Mouse (Mus musculus) heart, embryonic 12.5 days (tissue): ENCODE results near the gene Clcn2. TPM values are rescaled to one million over a fixed set of nuclear protein-coding genes. Genes with fewer than 3 reads are reported as not detected.

Experiments used
- polyA plus RNA-seq: library from polyadenylated mRNA; unstranded; fragments of >200 nt; fragmentation: Nextera tagmentation; extraction: Ambion mirVana; gene quantifications from 2 replicates; pipeline ENCODE4 v1.2.1, GENCODE M21; 2016

Gene Clcn2
- polyA plus RNA-seq, 1 experiment from 2014 or later, result 6.2 TPM

Other genes with a start within 250 kb of the Clcn2 start
- 89.6 and 94.4 TPM in 2 replicates for gene Eif2b5, start 218.9 kb downstream of the Clcn2 start, polyA plus RNA-seq
- 31.1 and 34.1 TPM in 2 replicates for gene Dvl3, start 200.8 kb downstream of the Clcn2 start, polyA plus RNA-seq
- gene Ap2m1, start 182.3 kb downstream of the Clcn2 start, polyA plus RNA-seq, result 487 and 490 TPM in 2 replicates
- gene Abcf3, start 169.2 kb downstream of the Clcn2 start, polyA plus RNA-seq, result 55.2 and 55.4 TPM in 2 replicates
- gene Vwa5b2, start 128.3 kb downstream of the Clcn2 start, polyA plus RNA-seq, result 0.43 and 0.53 TPM in 2 replicates
- 16.3 and 20.1 TPM in 2 replicates for gene Eef1akmt4, start 106.2 kb downstream of the Clcn2 start, polyA plus RNA-seq
- gene Gm49333, start 106.1 kb downstream of the Clcn2 start, polyA plus RNA-seq, result 0.62 TPM in 1 of 2 replicates, not detected in the other
- 31.7 and 32.4 TPM in 2 replicates for gene Alg3, start 106.0 kb downstream of the Clcn2 start, polyA plus RNA-seq
- 0.43 and 0.58 TPM in 2 replicates for gene Camk2n2, start 96.5 kb downstream of the Clcn2 start, polyA plus RNA-seq
- gene Ece2, start 87.9 kb downstream of the Clcn2 start, polyA plus RNA-seq, result 0.55 and 1.2 TPM in 2 replicates
- 286 and 288 TPM in 2 replicates for gene Psmd2, start 66.1 kb downstream of the Clcn2 start, polyA plus RNA-seq
- 169 and 179 TPM in 2 replicates for gene Eif4g1, start 49.4 kb downstream of the Clcn2 start, polyA plus RNA-seq
- gene Fam131a, start 24.5 kb downstream of the Clcn2 start, polyA plus RNA-seq, result 4.0 and 5.2 TPM in 2 replicates
- gene Polr2h, start 81 bp downstream of the Clcn2 start, polyA plus RNA-seq, result 45.0 and 50.5 TPM in 2 replicates
- gene Chrd, start 15.4 kb upstream of the Clcn2 start, polyA plus RNA-seq, result 0.54 and 0.94 TPM in 2 replicates
- gene Thpo, start 16.8 kb upstream of the Clcn2 start, polyA plus RNA-seq, result 0.14 and 0.22 TPM in 2 replicates